Comparison of ENCODE assay signal across 8 mouse cellular contexts in genomic region chr15:102965892-102966775, GRCm38 (mm10). TPM values are rescaled to one million over a fixed set of nuclear protein-coding genes. Genes with fewer than 3 reads are reported as not detected.
A peak's percentile ranks its signal among the peaks of the same experiment; 100 is the strongest.
DNase-seq lines count a peak whose midpoint lies in the region; ATAC-seq lines count a peak whose summit lies in the region.

No protein-coding gene starts in this region.

- no peak overlapping the region for H3K27ac ChIP-seq in heart, embryonic 14.5 days (replicated peaks in 1 of 2; ENCODE audit: control insufficient read depth in 1 of 2, insufficient read depth in 1 of 2, low read depth in 2 of 2, low read length in 2 of 2)

- intact Hi-C loops in left cerebral cortex, postnatal 4 days (cut with DNase I), result no loop called here

- no peaks in the 10 kb centered on the region for H3K36me3 ChIP-seq in heart, embryonic 14.5 days (ENCODE audit: control insufficient read depth, insufficient read depth, low read length)

- H3K4me2 ChIP-seq in heart, embryonic 14.5 days (ENCODE audit: low read length), result peak overlapping the region; percentile 44

- peak; percentile 71 for DNase-seq in left cerebral cortex, postnatal 4 days
- no peak for DNase-seq in left cerebral cortex, adult 18-20 months (ENCODE audit: low spot score in 2 of 2)
- DNase-seq in embryo, embryonic 9.5 days (ENCODE audit: extremely low spot score), result peak; percentile 90
- peak; percentile 99 for DNase-seq in kidney, postnatal 10 days
- DNase-seq in spleen, adult 18-20 months, result peak; percentile 52 to 63

- H3K9me3 ChIP-seq in heart, embryonic 14.5 days (ENCODE audit: control insufficient read depth, low read length), result no peaks in the 10 kb centered on the region

- WGBS in heart, embryonic 14.5 days, result 2% methylated on average over 28 of the region's 30 CpGs

- H3K4me3 ChIP-seq in heart, embryonic 14.5 days (ENCODE audit: control insufficient read depth in 1 of 2, insufficient read depth in 1 of 2, low read depth in 1 of 2, low read length in 2 of 2), result peak overlapping the region in 1 of 2 experiments; percentile 16; a peak in 1 of 4 replicates

- H3K4me1 ChIP-seq in heart, embryonic 14.5 days (ENCODE audit: control insufficient read depth in 2 of 2, insufficient read depth in 2 of 2, low read length in 2 of 2), result no peaks in the 10 kb centered on the region; a peak in 1 of 4 replicates

- no peak overlapping the region for H3K9ac ChIP-seq in heart, embryonic 14.5 days (ENCODE audit: low read length)

- ATAC-seq in heart, embryonic 14.5 days (ENCODE audit: insufficient number of reproducible peaks, insufficient read depth, low FRiP score, low read depth), result no peak
- peak; percentile 89 for ATAC-seq in megakaryocyte progenitor cell, adult 5-6 weeks (replicated peaks; ENCODE audit: poor library complexity)
- no peak for ATAC-seq in frontal cortex, adult (ENCODE audit: low TSS enrichment)

- H3K27me3 ChIP-seq in heart, embryonic 14.5 days (ENCODE audit: control insufficient read depth, insufficient read depth, low read length), result peaks cover 99% of the 10 kb centered on the region

RNA-seq across cellular contexts. Expression of gene Hoxc10, which starts 0.5 kb away (rescaled TPM):
- total RNA-seq in left cerebral cortex, postnatal 4 days (2021), result not detected
- total RNA-seq in left cerebral cortex, adult 18-20 months (2021), result not detected
- not detected in 2 replicates for polyA plus RNA-seq in heart, embryonic 14.5 days (2014; fragmentation: Nextera tagmentation; extraction: Ambion mirVana)
- not detected in 2 replicates for total RNA-seq in megakaryocyte progenitor cell, adult 5-6 weeks (2015)
- not detected in 2 replicates for total RNA-seq in megakaryocyte progenitor cell, adult 5-6 weeks (2017)

RNA-seq across cellular contexts. Expression of gene Hoxc5, which starts 1.1 kb away (rescaled TPM):
- total RNA-seq in left cerebral cortex, postnatal 4 days (2021), result not detected
- not detected for total RNA-seq in left cerebral cortex, adult 18-20 months (2021)
- 0.07 TPM in 1 of 2 replicates, not detected in the other for polyA plus RNA-seq in heart, embryonic 14.5 days (2014; fragmentation: Nextera tagmentation; extraction: Ambion mirVana)
- total RNA-seq in megakaryocyte progenitor cell, adult 5-6 weeks (2015), result not detected in 2 replicates
- not detected in 2 replicates for total RNA-seq in megakaryocyte progenitor cell, adult 5-6 weeks (2017)

RNA-seq across cellular contexts. Expression of gene Hoxc9, which starts 10.1 kb away (rescaled TPM):
- not detected for total RNA-seq in left cerebral cortex, postnatal 4 days (2021)
- total RNA-seq in left cerebral cortex, adult 18-20 months (2021), result not detected
- not detected in 2 replicates for polyA plus RNA-seq in heart, embryonic 14.5 days (2014; fragmentation: Nextera tagmentation; extraction: Ambion mirVana)
- total RNA-seq in megakaryocyte progenitor cell, adult 5-6 weeks (2015), result not detected in 2 replicates
- not detected in 2 replicates for total RNA-seq in megakaryocyte progenitor cell, adult 5-6 weeks (2017)

RNA-seq across cellular contexts. Expression of gene Hoxc11, which starts 11.9 kb away (rescaled TPM):
- total RNA-seq in left cerebral cortex, postnatal 4 days (2021), result not detected
- not detected for total RNA-seq in left cerebral cortex, adult 18-20 months (2021)
- polyA plus RNA-seq in heart, embryonic 14.5 days (2014; fragmentation: Nextera tagmentation; extraction: Ambion mirVana), result not detected in 2 replicates
- total RNA-seq in megakaryocyte progenitor cell, adult 5-6 weeks (2015), result not detected in 2 replicates
- not detected in 2 replicates for total RNA-seq in megakaryocyte progenitor cell, adult 5-6 weeks (2017)

RNA-seq across cellular contexts. Expression of gene Hoxc8, which starts 24.3 kb away (rescaled TPM):
- total RNA-seq in left cerebral cortex, postnatal 4 days (2021), result not detected
- total RNA-seq in left cerebral cortex, adult 18-20 months (2021), result not detected
- polyA plus RNA-seq in heart, embryonic 14.5 days (2014; fragmentation: Nextera tagmentation; extraction: Ambion mirVana), result not detected in 2 replicates
- total RNA-seq in megakaryocyte progenitor cell, adult 5-6 weeks (2015), result not detected in 2 replicates
- total RNA-seq in megakaryocyte progenitor cell, adult 5-6 weeks (2017), result not detected in 2 replicates

Comparison
In these comparisons a context has a peak if more than half of its experiments do, and no peak if none do; other contexts are left out.
1. DNase-seq: peak in left cerebral cortex, postnatal 4 days (single experiment), embryo, embryonic 9.5 days (single experiment), kidney, postnatal 10 days (single experiment) and spleen, adult 18-20 months (2 of 2); none in left cerebral cortex, adult 18-20 months (0 of 2).